Mouse (Mus musculus) embryonic facial prominence, embryonic 14.5 days (tissue): ENCODE data around the gene Rab8a. TPM values are rescaled to one million over a fixed set of nuclear protein-coding genes. Genes with fewer than 3 reads are reported as not detected.
"Not testable (repeated sequence)": the region's sequence is repeated elsewhere in the genome, so short reads cannot be mapped to it uniquely, and the experiment has no call there.

ENCODE experiments used
- ATAC-seq: fragments of 200-750 bp; cut with Nextera tagmentation; 2 replicates; pipeline ENCODE4 v1.8.0; 2017; ENCODE audit warnings: low read depth, moderate number of reproducible peaks, moderate TSS enrichment
- DNase-seq: peaks from one replicate; pipeline ENCODE4 v3.0.0-alpha.2; 2015; ENCODE audit warnings: low spot score
- H3K27ac ChIP-seq: fragments of 300-500 bp; sonication (generic); replicated peaks from 2 replicates; pipeline ENCODE4 v1.5.1; 2014; ENCODE audit warnings: low read depth, mild to moderate bottlenecking, low read length, moderate library complexity
- H3K27me3 ChIP-seq: fragments of 300-500 bp; sonication (generic); replicated peaks from 2 replicates; pipeline ENCODE4 v1.6.1; 2014; ENCODE audit warnings: low read length; ENCODE audit not compliant: control insufficient read depth, insufficient read depth
- H3K36me3 ChIP-seq: fragments of 300-500 bp; sonication (generic); 2 replicates; pipeline ENCODE4 v1.6.1; 2014; ENCODE audit warnings: low read length, mixed read lengths; ENCODE audit not compliant: control insufficient read depth, insufficient read depth
- H3K4me1 ChIP-seq: fragments of 300-500 bp; sonication (generic); 2 replicates; pipeline ENCODE4 v1.6.1; 2014; ENCODE audit warnings: antibody characterized with exemption, low read length; ENCODE audit not compliant: control insufficient read depth, insufficient read depth
- H3K4me2 ChIP-seq: fragments of 300-500 bp; sonication (generic); 2 replicates; pipeline ENCODE4 v1.6.1; 2014; ENCODE audit warnings: low read depth, mild to moderate bottlenecking, low read length, moderate library complexity, mixed read lengths
- H3K4me3 ChIP-seq: fragments of 300-500 bp; sonication (generic); 2 replicates; pipeline ENCODE4 v1.5.1; 2014; ENCODE audit warnings: low read depth, mild to moderate bottlenecking, low read length
- H3K9ac ChIP-seq: fragments of 300-500 bp; sonication (generic); 2 replicates; pipeline ENCODE4 v1.6.1; 2014; ENCODE audit warnings: low read depth, mild to moderate bottlenecking, low read length, moderate library complexity, mixed read lengths
- H3K9me3 ChIP-seq: fragments of 300-500 bp; sonication (generic); 2 replicates; pipeline ENCODE4 v1.6.1; 2016; ENCODE audit warnings: low read length; ENCODE audit not compliant: control insufficient read depth
- WGBS: fragments of 180-500 bp; shearing (Covaris S2); extraction: QIAGEN DNeasy Blood & Tissue Kit; methylation state at CpG from one replicate; pipeline ENCODE4 v1.1.7; 2014; 5-methylcytosine and 5-hydroxymethylcytosine counted together
- polyA plus RNA-seq: library from polyadenylated mRNA; unstranded; fragments of >200 nt; fragmentation: Nextera tagmentation; extraction: Ambion mirVana; gene quantifications from 2 replicates; pipeline ENCODE4 v1.2.1, GENCODE M21; 2014

Rab8a gene
- polyA plus RNA-seq = 75.2 and 85.1 TPM in 2 replicates

DNA sequence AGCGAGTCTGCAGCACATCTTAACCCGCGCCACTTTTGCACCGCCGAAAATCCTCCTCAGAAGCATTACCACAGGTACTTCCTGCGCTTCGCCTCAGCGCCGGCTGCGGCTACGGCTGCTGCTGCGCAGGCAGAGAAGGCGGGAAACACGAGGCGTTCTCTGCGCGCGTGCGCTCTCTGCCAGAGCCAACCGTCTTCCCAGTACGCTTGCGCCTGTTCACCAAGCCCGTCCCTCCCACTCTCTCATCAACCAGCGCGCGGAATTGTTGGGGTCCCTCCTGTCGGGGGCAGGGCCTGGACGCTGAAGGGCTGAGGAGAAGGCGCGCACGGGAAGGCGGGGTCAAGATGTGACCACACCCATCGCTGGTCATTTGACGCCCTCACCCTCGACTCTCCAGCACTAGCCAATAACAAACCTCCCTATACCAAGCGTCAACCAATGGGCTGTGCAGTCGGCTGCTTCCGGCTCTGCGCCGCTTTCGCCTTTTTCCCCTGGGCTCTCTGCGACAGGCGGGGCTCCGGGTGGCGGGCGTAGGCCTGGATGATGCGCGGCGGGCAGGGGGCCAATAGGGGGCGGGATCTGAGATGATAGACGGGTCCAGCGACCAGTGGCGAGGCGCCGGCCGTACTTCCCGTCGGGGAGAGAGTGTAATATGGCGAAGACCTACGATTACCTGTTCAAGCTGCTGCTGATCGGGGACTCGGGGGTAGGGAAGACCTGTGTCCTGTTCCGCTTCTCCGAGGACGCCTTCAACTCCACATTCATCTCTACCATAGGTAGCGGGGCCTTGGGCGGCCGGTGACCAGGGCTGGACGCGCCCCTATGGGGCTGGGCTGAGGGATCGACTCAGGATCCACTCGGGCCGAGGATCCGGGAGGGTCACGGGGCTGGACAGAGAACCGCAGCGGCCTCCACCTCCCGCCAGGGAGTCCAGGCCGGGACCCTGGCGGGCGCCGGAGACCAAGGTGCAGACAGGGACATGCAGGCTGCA lies at the start of gene Rab8a:
Gene Rab8a (plus strand): TSS at position 494 of the 991 bp plus-strand sequence.
- peak within 1 kb of the TSS; percentile 91 for H3K9ac ChIP-seq
- no peaks in the 10 kb centered on the region for H3K27me3 ChIP-seq
- ATAC-seq (peak; percentile 99), DNase-seq (peak; percentile 100)
- under 1% methylated on average over 70 of the region's 82 CpGs for WGBS
- no peaks in the 10 kb centered on the region for H3K9me3 ChIP-seq
- H3K4me1 ChIP-seq = peaks cover 20% of the 10 kb centered on the region
- peak within 1 kb of the TSS; percentile 92 for H3K4me3 ChIP-seq
- peak within 1 kb of the TSS; percentile 94 for H3K4me2 ChIP-seq
- 0 out of 2 replicates have a peak, but pooled peaks cover 14% of the 10 kb centered on the region for H3K36me3 ChIP-seq
- peak within 1 kb of the TSS; percentile 77 for H3K27ac ChIP-seq

DNA sequence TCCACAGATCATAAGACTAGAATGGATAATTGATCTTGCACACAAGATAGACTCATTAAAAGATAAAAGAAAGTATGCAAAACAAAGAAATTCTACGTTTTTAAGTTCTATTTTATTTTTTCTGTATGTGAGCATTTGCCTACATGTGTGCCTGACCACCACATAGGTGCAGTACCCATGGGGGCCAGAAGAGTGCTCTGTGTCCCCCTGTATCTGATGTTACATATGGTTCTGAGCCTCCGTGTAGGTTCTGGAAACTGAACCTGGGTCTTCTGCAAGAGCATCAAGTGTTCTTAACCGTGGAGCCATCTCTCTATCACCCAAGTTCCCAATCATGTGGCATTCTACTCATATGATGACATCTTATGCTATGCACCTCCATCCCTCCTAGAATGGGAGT lies 48.5 kb upstream of the Rab8a start:
- ATAC-seq = no peak
- WGBS = 70% methylated on average over 3 of the region's 3 CpGs

GRCm38 (mm10) chr8:72115202-72115601 lies 45.8 kb upstream of the Rab8a start:
- WGBS = 87% methylated on average over 2 of the region's 2 CpGs
- Histone ChIP-seq H3K27ac (no peak overlapping the region), H3K9me3 (no peaks in the 10 kb centered on the region), H3K4me2 (no peak overlapping the region), H3K36me3 (no peaks in the 10 kb centered on the region), H3K9ac (no peak overlapping the region), H3K27me3 (no peaks in the 10 kb centered on the region), H3K4me3 (no peak overlapping the region), H3K4me1 (no peaks in the 10 kb centered on the region)
- DNase-seq (no peak), ATAC-seq (no peak)

More for the DNA sequence above, 48.5 kb upstream of the Rab8a start:
- no peak overlapping the region for H3K4me3 ChIP-seq
- H3K4me2 ChIP-seq = no peak overlapping the region
- DNase-seq = no peak
- H3K27me3 ChIP-seq = no peaks in the 10 kb centered on the region
- no peak overlapping the region for H3K27ac ChIP-seq
- no peaks in the 10 kb centered on the region for H3K9me3 ChIP-seq
- H3K36me3 ChIP-seq = no peaks in the 10 kb centered on the region
- H3K9ac ChIP-seq = no peak overlapping the region
- no peaks in the 10 kb centered on the region for H3K4me1 ChIP-seq

- H3K4me2 ChIP-seq = no peak overlapping the region
- no peaks in the 10 kb centered on the region for H3K27me3 ChIP-seq
- 58% methylated on average over 4 of the region's 4 CpGs for WGBS
- H3K9me3 ChIP-seq = no peaks in the 10 kb centered on the region
- H3K4me3 ChIP-seq = no peak overlapping the region
- no peaks in the 10 kb centered on the region for H3K4me1 ChIP-seq
- no peak for ATAC-seq
- no peak overlapping the region for H3K27ac ChIP-seq
- no peak overlapping the region for H3K9ac ChIP-seq
- H3K36me3 ChIP-seq = no peaks in the 10 kb centered on the region
- no peak for DNase-seq
Observed at GRCm38 (mm10) chr8:72118616-72119015, 42.4 kb upstream of the Rab8a start.

- H3K4me3 ChIP-seq, H3K27me3 ChIP-seq, ATAC-seq, DNase-seq, H3K4me1 ChIP-seq, H3K9ac ChIP-seq, H3K36me3 ChIP-seq, H3K4me2 ChIP-seq, H3K9me3 ChIP-seq, H3K27ac ChIP-seq: not testable (repeated sequence)
- WGBS = 48% methylated on average over 3 of the region's 3 CpGs
Observed at GRCm38 (mm10) chr8:72121486-72121885, 39.5 kb upstream of the Rab8a start.

- WGBS = 26% methylated on average over 1 of the region's 1 CpGs
- H3K4me2 ChIP-seq = no peak overlapping the region
- H3K4me3 ChIP-seq = no peak overlapping the region
- no peak overlapping the region for H3K9ac ChIP-seq
- no peaks in the 10 kb centered on the region for H3K9me3 ChIP-seq
- DNase-seq (no peak), ATAC-seq (no peak)
- H3K27me3 ChIP-seq = no peaks in the 10 kb centered on the region
- no peaks in the 10 kb centered on the region for H3K4me1 ChIP-seq
- H3K36me3 ChIP-seq = no peaks in the 10 kb centered on the region
- no peak overlapping the region for H3K27ac ChIP-seq
Observed at GRCm38 (mm10) chr8:72121997-72122396, 39.0 kb upstream of the Rab8a start.

DNA sequence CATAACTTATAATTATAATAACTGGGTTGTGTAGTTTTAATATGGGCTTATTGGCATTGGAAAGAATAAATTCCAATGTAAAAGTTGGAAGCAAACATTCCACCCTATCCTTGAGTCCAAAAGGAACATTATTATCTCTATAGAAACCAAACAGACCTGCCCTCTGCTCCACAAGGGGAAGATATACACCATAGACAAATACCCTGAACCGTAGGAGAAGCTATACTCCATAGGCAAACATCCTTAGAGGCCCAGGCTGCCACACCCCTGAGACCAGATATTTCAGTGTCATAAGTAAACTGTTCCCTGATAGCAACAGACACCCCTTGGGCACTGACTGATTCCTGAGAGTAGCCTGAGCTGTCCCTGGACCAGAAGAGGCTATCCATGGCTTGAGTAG lies 33.2 kb upstream of the Rab8a start:
- 90% methylated on average over 1 of the region's 1 CpGs for WGBS
- Histone ChIP-seq H3K36me3 (no peaks in the 10 kb centered on the region), H3K27ac (no peak overlapping the region), H3K9me3 (no peaks in the 10 kb centered on the region), H3K9ac (no peak overlapping the region), H3K27me3 (no peaks in the 10 kb centered on the region), H3K4me2 (no peak overlapping the region), H3K4me1 (no peaks in the 10 kb centered on the region), H3K4me3 (no peak overlapping the region)
- DNase-seq = no peak
- no peak for ATAC-seq

DNA sequence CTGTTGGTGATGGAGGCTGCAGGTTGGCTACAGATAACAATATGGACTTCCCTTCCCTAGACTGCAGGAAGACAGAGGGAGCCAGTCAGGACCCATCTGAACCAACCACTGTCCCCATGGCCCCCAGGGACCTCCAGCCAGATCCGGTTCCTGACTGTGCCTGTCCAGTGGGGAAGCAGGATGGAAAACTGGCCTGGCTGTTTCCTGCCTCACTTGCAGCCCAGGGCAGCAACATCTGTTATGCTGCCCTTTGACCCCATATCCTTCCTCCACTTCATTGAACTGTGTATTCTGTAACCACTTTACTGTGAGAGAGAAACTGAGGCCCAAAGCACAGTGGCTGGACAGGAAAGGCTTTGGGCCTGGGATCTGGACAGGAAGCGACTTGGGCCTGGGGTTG lies 29.7 kb upstream of the Rab8a start:
- 27% methylated on average over 2 of the region's 2 CpGs for WGBS
- no peaks in the 10 kb centered on the region for H3K9me3 ChIP-seq
- peak overlapping the region; percentile 29; the same call in 1 of the 2 replicates for H3K27ac ChIP-seq
- ATAC-seq = no peak
- peak; percentile 42 for DNase-seq
- no peak overlapping the region for H3K4me3 ChIP-seq
- H3K9ac ChIP-seq = no peak overlapping the region
- H3K36me3 ChIP-seq = no peaks in the 10 kb centered on the region
- no peaks in the 10 kb centered on the region for H3K4me1 ChIP-seq
- no peaks in the 10 kb centered on the region for H3K27me3 ChIP-seq
- no peak overlapping the region for H3K4me2 ChIP-seq
